Mouse (Mus musculus): Measurements from ENCODE around the gene Dner. TPM values are rescaled to one million over a fixed set of nuclear protein-coding genes. Genes with fewer than 3 reads are reported as not detected.

Dner gene
- polyA plus RNA-seq, 1 experiment from 2014 or later = 3.4 TPM

- Histone ChIP-seq H3K9me3 (ENCODE audit: control insufficient read depth, low read length) (no peaks in the 10 kb centered on the region), H3K27ac (ENCODE audit: low read length) (no peak overlapping the region), H3K36me3 (ENCODE audit: control insufficient read depth, insufficient read depth, low read length) (no peaks in the 10 kb centered on the region), H3K9ac (ENCODE audit: low read depth, low read length) (no peak overlapping the region), H3K4me1 (ENCODE audit: control insufficient read depth, insufficient read depth, low read length) (no peaks in the 10 kb centered on the region), H3K27me3 (replicated peaks; ENCODE audit: control insufficient read depth, insufficient read depth, low read length) (no peaks in the 10 kb centered on the region), H3K4me3 (ENCODE audit: low read length) (no peak overlapping the region), H3K4me2 (ENCODE audit: low read depth, low read length) (no peak overlapping the region)
- no peak for ATAC-seq
- 97% methylated on average over 1 of the region's 1 CpGs for WGBS
Observed at GRCm38 (mm10) chr1:84488546-84488945, 207.5 kb downstream of the Dner start.

GRCm38 (mm10) chr1:84485066-84485465 lies 211.0 kb downstream of the Dner start:
- no peak overlapping the region for H3K9ac ChIP-seq (ENCODE audit: low read depth, low read length)
- H3K4me2 ChIP-seq (ENCODE audit: low read depth, low read length) = no peak overlapping the region
- H3K4me3 ChIP-seq (ENCODE audit: low read length) = no peak overlapping the region
- ATAC-seq = no peak
- no peak overlapping the region for H3K27ac ChIP-seq (ENCODE audit: low read length)
- no peaks in the 10 kb centered on the region for H3K9me3 ChIP-seq (ENCODE audit: control insufficient read depth, low read length)
- no peaks in the 10 kb centered on the region for H3K36me3 ChIP-seq (ENCODE audit: control insufficient read depth, insufficient read depth, low read length)
- H3K27me3 ChIP-seq (replicated peaks; ENCODE audit: control insufficient read depth, insufficient read depth, low read length) = no peaks in the 10 kb centered on the region
- no peaks in the 10 kb centered on the region for H3K4me1 ChIP-seq (ENCODE audit: control insufficient read depth, insufficient read depth, low read length)

GRCm38 (mm10) chr1:84484577-84484976 lies 211.4 kb downstream of the Dner start:
- no peak overlapping the region for H3K4me3 ChIP-seq (ENCODE audit: low read length)
- no peaks in the 10 kb centered on the region for H3K27me3 ChIP-seq (replicated peaks; ENCODE audit: control insufficient read depth, insufficient read depth, low read length)
- no peak for ATAC-seq
- no peaks in the 10 kb centered on the region for H3K9me3 ChIP-seq (ENCODE audit: control insufficient read depth, low read length)
- H3K4me1 ChIP-seq (ENCODE audit: control insufficient read depth, insufficient read depth, low read length) = no peaks in the 10 kb centered on the region
- no peak overlapping the region for H3K9ac ChIP-seq (ENCODE audit: low read depth, low read length)
- H3K4me2 ChIP-seq (ENCODE audit: low read depth, low read length) = no peak overlapping the region
- no peaks in the 10 kb centered on the region for H3K36me3 ChIP-seq (ENCODE audit: control insufficient read depth, insufficient read depth, low read length)
- H3K27ac ChIP-seq (ENCODE audit: low read length) = no peak overlapping the region
- 89% methylated on average over 3 of the region's 3 CpGs for WGBS

- H3K9ac ChIP-seq (ENCODE audit: low read depth, low read length) = no peak overlapping the region
- ATAC-seq = no peak
- no peak overlapping the region for H3K27ac ChIP-seq (ENCODE audit: low read length)
- no peak overlapping the region for H3K4me3 ChIP-seq (ENCODE audit: low read length)
- H3K27me3 ChIP-seq (replicated peaks; ENCODE audit: control insufficient read depth, insufficient read depth, low read length) = no peaks in the 10 kb centered on the region
- H3K4me2 ChIP-seq (ENCODE audit: low read depth, low read length) = no peak overlapping the region
- H3K9me3 ChIP-seq (ENCODE audit: control insufficient read depth, low read length) = no peaks in the 10 kb centered on the region
- H3K4me1 ChIP-seq (ENCODE audit: control insufficient read depth, insufficient read depth, low read length) = no peaks in the 10 kb centered on the region
- WGBS = 90% methylated on average over 8 of the region's 8 CpGs
- H3K36me3 ChIP-seq (ENCODE audit: control insufficient read depth, insufficient read depth, low read length) = no peaks in the 10 kb centered on the region
Observed at GRCm38 (mm10) chr1:84479976-84480375, 216.0 kb downstream of the Dner start.

- H3K27ac ChIP-seq (ENCODE audit: low read length) = no peak overlapping the region
- 82% methylated on average over 3 of the region's 3 CpGs for WGBS
- no peaks in the 10 kb centered on the region for H3K36me3 ChIP-seq (ENCODE audit: control insufficient read depth, insufficient read depth, low read length)
- H3K9ac ChIP-seq (ENCODE audit: low read depth, low read length) = no peak overlapping the region
- no peak for ATAC-seq
- no peaks in the 10 kb centered on the region for H3K4me1 ChIP-seq (ENCODE audit: control insufficient read depth, insufficient read depth, low read length)
- no peak overlapping the region for H3K4me2 ChIP-seq (ENCODE audit: low read depth, low read length)
- H3K4me3 ChIP-seq (ENCODE audit: low read length) = no peak overlapping the region
- no peaks in the 10 kb centered on the region for H3K9me3 ChIP-seq (ENCODE audit: control insufficient read depth, low read length)
- no peaks in the 10 kb centered on the region for H3K27me3 ChIP-seq (replicated peaks; ENCODE audit: control insufficient read depth, insufficient read depth, low read length)
Observed at GRCm38 (mm10) chr1:84474274-84474673, 221.7 kb downstream of the Dner start.

- H3K9me3 ChIP-seq (ENCODE audit: control insufficient read depth, low read length) = no peaks in the 10 kb centered on the region
- ATAC-seq = no peak
- H3K36me3 ChIP-seq (ENCODE audit: control insufficient read depth, insufficient read depth, low read length) = no peaks in the 10 kb centered on the region
- H3K4me2 ChIP-seq (ENCODE audit: low read depth, low read length) = no peak overlapping the region
- H3K9ac ChIP-seq (ENCODE audit: low read depth, low read length) = no peak overlapping the region
- no peak overlapping the region for H3K27ac ChIP-seq (ENCODE audit: low read length)
- H3K4me3 ChIP-seq (ENCODE audit: low read length) = no peak overlapping the region
- WGBS = 79% methylated on average over 2 of the region's 2 CpGs
- no peaks in the 10 kb centered on the region for H3K27me3 ChIP-seq (replicated peaks; ENCODE audit: control insufficient read depth, insufficient read depth, low read length)
- no peaks in the 10 kb centered on the region for H3K4me1 ChIP-seq (ENCODE audit: control insufficient read depth, insufficient read depth, low read length)
Observed at GRCm38 (mm10) chr1:84472260-84472659, 223.8 kb downstream of the Dner start.

- no peak overlapping the region for H3K4me3 ChIP-seq (ENCODE audit: low read length)
- H3K27ac ChIP-seq (ENCODE audit: low read length) = no peak overlapping the region
- ATAC-seq = no peak
- H3K9ac ChIP-seq (ENCODE audit: low read depth, low read length) = no peak overlapping the region
- H3K36me3 ChIP-seq (ENCODE audit: control insufficient read depth, insufficient read depth, low read length) = no peaks in the 10 kb centered on the region
- 71% methylated on average over 4 of the region's 4 CpGs for WGBS
- H3K9me3 ChIP-seq (ENCODE audit: control insufficient read depth, low read length) = no peaks in the 10 kb centered on the region
- H3K4me2 ChIP-seq (ENCODE audit: low read depth, low read length) = no peak overlapping the region
- H3K27me3 ChIP-seq (replicated peaks; ENCODE audit: control insufficient read depth, insufficient read depth, low read length) = no peaks in the 10 kb centered on the region
- H3K4me1 ChIP-seq (ENCODE audit: control insufficient read depth, insufficient read depth, low read length) = no peaks in the 10 kb centered on the region
Observed at GRCm38 (mm10) chr1:84470342-84470741, 225.7 kb downstream of the Dner start.

- H3K9ac ChIP-seq (ENCODE audit: low read depth, low read length) = no peak overlapping the region
- WGBS = 66% methylated on average over 3 of the region's 3 CpGs
- no peak overlapping the region for H3K4me3 ChIP-seq (ENCODE audit: low read length)
- H3K4me2 ChIP-seq (ENCODE audit: low read depth, low read length) = no peak overlapping the region
- H3K27ac ChIP-seq (ENCODE audit: low read length) = no peak overlapping the region
- no peaks in the 10 kb centered on the region for H3K4me1 ChIP-seq (ENCODE audit: control insufficient read depth, insufficient read depth, low read length)
- H3K36me3 ChIP-seq (ENCODE audit: control insufficient read depth, insufficient read depth, low read length) = no peaks in the 10 kb centered on the region
- no peaks in the 10 kb centered on the region for H3K9me3 ChIP-seq (ENCODE audit: control insufficient read depth, low read length)
- no peak for ATAC-seq
- H3K27me3 ChIP-seq (replicated peaks; ENCODE audit: control insufficient read depth, insufficient read depth, low read length) = no peaks in the 10 kb centered on the region
Observed at GRCm38 (mm10) chr1:84467664-84468063, 228.4 kb downstream of the Dner start.

- no peak for ATAC-seq
- H3K9ac ChIP-seq (ENCODE audit: low read depth, low read length) = no peak overlapping the region
- no peaks in the 10 kb centered on the region for H3K4me1 ChIP-seq (ENCODE audit: control insufficient read depth, insufficient read depth, low read length)
- H3K27me3 ChIP-seq (replicated peaks; ENCODE audit: control insufficient read depth, insufficient read depth, low read length) = no peaks in the 10 kb centered on the region
- no peak overlapping the region for H3K27ac ChIP-seq (ENCODE audit: low read length)
- H3K9me3 ChIP-seq (ENCODE audit: control insufficient read depth, low read length) = no peaks in the 10 kb centered on the region
- no peak overlapping the region for H3K4me3 ChIP-seq (ENCODE audit: low read length)
- H3K4me2 ChIP-seq (ENCODE audit: low read depth, low read length) = no peak overlapping the region
- no peaks in the 10 kb centered on the region for H3K36me3 ChIP-seq (ENCODE audit: control insufficient read depth, insufficient read depth, low read length)
- 82% methylated on average over 3 of the region's 3 CpGs for WGBS
Observed at GRCm38 (mm10) chr1:84464761-84465160, 231.3 kb downstream of the Dner start.

GRCm38 (mm10) chr1:84463976-84464662 lies 231.9 kb downstream of the Dner start:
- H3K4me3 ChIP-seq (ENCODE audit: low read length) = no peak overlapping the region
- H3K36me3 ChIP-seq (ENCODE audit: control insufficient read depth, insufficient read depth, low read length) = no peaks in the 10 kb centered on the region
- H3K9ac ChIP-seq (ENCODE audit: low read depth, low read length) = no peak overlapping the region
- no peaks in the 10 kb centered on the region for H3K9me3 ChIP-seq (ENCODE audit: control insufficient read depth, low read length)
- H3K4me2 ChIP-seq (ENCODE audit: low read depth, low read length) = no peak overlapping the region
- WGBS = 88% methylated on average over 5 of the region's 5 CpGs
- no peak for ATAC-seq
- no peak overlapping the region for H3K27ac ChIP-seq (ENCODE audit: low read length)
- no peaks in the 10 kb centered on the region for H3K27me3 ChIP-seq (replicated peaks; ENCODE audit: control insufficient read depth, insufficient read depth, low read length)
- H3K4me1 ChIP-seq (ENCODE audit: control insufficient read depth, insufficient read depth, low read length) = no peaks in the 10 kb centered on the region

Data from intestine, embryonic 16.5 days (tissue).